Mouse (Mus musculus) gastrocnemius, postnatal 25 days (tissue): Measurements from ENCODE around the gene Fbxo47. TPM values are rescaled to one million over a fixed set of nuclear protein-coding genes. Genes with fewer than 3 reads are reported as not detected.
"Not testable (repeated sequence)": the region's sequence is repeated elsewhere in the genome, so short reads cannot be mapped to it uniquely, and the experiment has no call there.

Experiments used
- DNase-seq: peaks from one replicate; pipeline ENCODE4 v3.0.0; 2022
- total RNA-seq, 2 experiments: library from RNA; stranded (reverse); gene quantifications; 1 replicate in 1 of 2; 2 replicates in 1 of 2; pipeline ENCODE4 v1.2.3; 2021

The Fbxo47 gene
- total RNA-seq, 2 experiments from 2014 or later, result 0.11 to 0.15 TPM

GRCm38 (mm10) chr11:97880362-97880761, 3.6 kb downstream of the Fbxo47 start:
- DNase-seq, result no peak

- no peak for DNase-seq
Observed at GRCm38 (mm10) chr11:97877341-97877740, 6.6 kb downstream of the Fbxo47 start.

GRCm38 (mm10) chr11:97874396-97874795, 9.6 kb downstream of the Fbxo47 start:
- DNase-seq, result no peak

- DNase-seq, result not testable (repeated sequence)
Observed at GRCm38 (mm10) chr11:97872378-97872777, 11.6 kb downstream of the Fbxo47 start.

GRCm38 (mm10) chr11:97867591-97867990, 16.4 kb downstream of the Fbxo47 start:
- no peak for DNase-seq

GRCm38 (mm10) chr11:97866091-97866888, 17.7 kb downstream of the Fbxo47 start:
- no peak for DNase-seq

GRCm38 (mm10) chr11:97865421-97865820, 18.5 kb downstream of the Fbxo47 start:
- no peak for DNase-seq

- no peak for DNase-seq
Observed at GRCm38 (mm10) chr11:97862148-97862547, 21.8 kb downstream of the Fbxo47 start.

- no peak for DNase-seq
Observed at GRCm38 (mm10) chr11:97855473-97855872, 28.5 kb downstream of the Fbxo47 start.

- DNase-seq, result no peak
Observed at GRCm38 (mm10) chr11:97851601-97852000, 32.4 kb downstream of the Fbxo47 start.

- no peak for DNase-seq
Observed at GRCm38 (mm10) chr11:97850367-97850766, 33.6 kb downstream of the Fbxo47 start.

- no peak for DNase-seq
Observed at GRCm38 (mm10) chr11:97842001-97842400, 42.0 kb downstream of the Fbxo47 start.

GRCm38 (mm10) chr11:97840991-97841661, 42.8 kb downstream of the Fbxo47 start:
- DNase-seq, result peak; percentile 77

GRCm38 (mm10) chr11:97840539-97840954, 43.4 kb downstream of the Fbxo47 start, which contains the start of gene B230217C12Rik:
B230217C12Rik (plus strand) TSS chr11:97840780.
- DNase-seq, result no peak

GRCm38 (mm10) chr11:97840135-97840490, 43.8 kb downstream of the Fbxo47 start:
- no peak for DNase-seq

GRCm38 (mm10) chr11:97839441-97840134, 44.4 kb downstream of the Fbxo47 start:
- DNase-seq, result no peak

GRCm38 (mm10) chr11:97838779-97839440, 45.0 kb downstream of the Fbxo47 start:
- peak; percentile 43 for DNase-seq

GRCm38 (mm10) chr11:97837641-97838149, 46.3 kb downstream of the Fbxo47 start:
- DNase-seq, result no peak

- DNase-seq, result not testable (repeated sequence)
Observed at GRCm38 (mm10) chr11:97837051-97837450, 46.9 kb downstream of the Fbxo47 start.

GRCm38 (mm10) chr11:97836541-97836940, 47.4 kb downstream of the Fbxo47 start:
- no peak for DNase-seq

- peak; percentile 3 for DNase-seq
Observed at GRCm38 (mm10) chr11:97833352-97833751, 50.6 kb downstream of the Fbxo47 start.

- DNase-seq, result peak; percentile 38
Observed at GRCm38 (mm10) chr11:97832001-97832400, 52.0 kb downstream of the Fbxo47 start.
